Mouse (Mus musculus): ENCODE results near the gene Ddx39b. TPM values are rescaled to one million over a fixed set of nuclear protein-coding genes. Genes with fewer than 3 reads are reported as not detected.

Ddx39b gene
- polyA plus RNA-seq, 1 experiment, result 284 TPM

GRCm38 (mm10) chr17:35234903-35235302 lies 6.6 kb upstream of the Ddx39b start:
- peak in 1 of 2 experiments; percentile 40 for DNase-seq (ENCODE audit: low read depth in 1 of 2, low spot score in 2 of 2)

GRCm38 (mm10) chr17:35235614-35236389 lies 5.7 kb upstream of the Ddx39b start, which contains the start of gene Nfkbil1:
Gene Nfkbil1 (minus strand): TSS chr17:35235792.
- Histone ChIP-seq H3K27ac (ENCODE audit: insufficient read depth, low read length) (peak within 1 kb of the TSS; percentile 97), H3K4me3 (ENCODE audit: extremely low read depth, insufficient read depth, insufficient read length) (peak within 1 kb of the TSS; percentile 60), H3K4me1 (ENCODE audit: control insufficient read depth, insufficient read depth, insufficient read length) (peaks cover 17% of the 10 kb centered on the region), H3K36me3 (ENCODE audit: control insufficient read depth, insufficient read depth, low read length) (0 out of 2 replicates have a peak, but pooled peaks cover 2% of the 10 kb centered on the region), H3K27me3 (ENCODE audit: control insufficient read depth, insufficient read depth, low read length) (no peaks in the 10 kb centered on the region)
- under 1% methylated on average over 35 of the region's 35 CpGs for WGBS
- peak; percentile 88 to 91 for DNase-seq (ENCODE audit: low read depth in 1 of 2, low spot score in 2 of 2)
- TF ChIP-seq POLR2A (IDR thresholded peaks at IDR 0.05; ENCODE audit: low read depth, low read length) (no peak; the same call in none of the 2 replicates), CTCF (IDR thresholded peaks at IDR 0.05; ENCODE audit: extremely low read depth, insufficient read depth, insufficient read length, insufficient replicate concordance) (no peak)

More at GRCm38 (mm10) chr17:35234903-35235302, 6.6 kb upstream of the Ddx39b start:
- WGBS, result 7% methylated on average over 31 of the region's 31 CpGs
- Histone ChIP-seq H3K4me3 (ENCODE audit: extremely low read depth, insufficient read depth, insufficient read length) (peak overlapping the region; percentile 60), H3K27ac (ENCODE audit: insufficient read depth, low read length) (peak overlapping the region; percentile 97), H3K4me1 (ENCODE audit: control insufficient read depth, insufficient read depth, insufficient read length) (peaks cover 14% of the 10 kb centered on the region), H3K36me3 (ENCODE audit: control insufficient read depth, insufficient read depth, low read length) (0 out of 2 replicates have a peak, but pooled peaks cover 3% of the 10 kb centered on the region), H3K27me3 (ENCODE audit: control insufficient read depth, insufficient read depth, low read length) (no peaks in the 10 kb centered on the region)
- TF ChIP-seq CTCF (IDR thresholded peaks at IDR 0.05; ENCODE audit: extremely low read depth, insufficient read depth, insufficient read length, insufficient replicate concordance) (no peak), POLR2A (IDR thresholded peaks at IDR 0.05; ENCODE audit: low read depth, low read length) (peak; percentile 11)

- peak; percentile 85 to 98 for DNase-seq (ENCODE audit: low read depth in 1 of 2, low spot score in 2 of 2)
- no peaks in the 10 kb centered on the region for H3K27me3 ChIP-seq (ENCODE audit: control insufficient read depth, insufficient read depth, low read length)
- peak overlapping the region; percentile 60 for H3K4me3 ChIP-seq (ENCODE audit: extremely low read depth, insufficient read depth, insufficient read length)
- peak overlapping the region; percentile 97 for H3K27ac ChIP-seq (ENCODE audit: insufficient read depth, low read length)
- H3K4me1 ChIP-seq (ENCODE audit: control insufficient read depth, insufficient read depth, insufficient read length), result peaks cover 14% of the 10 kb centered on the region
- no peaks in the 10 kb centered on the region for H3K36me3 ChIP-seq (ENCODE audit: control insufficient read depth, insufficient read depth, low read length)
- WGBS, result 3% methylated on average over 18 of the region's 18 CpGs
- TF ChIP-seq POLR2A (IDR thresholded peaks at IDR 0.05; ENCODE audit: low read depth, low read length) (no peak), CTCF (IDR thresholded peaks at IDR 0.05; ENCODE audit: extremely low read depth, insufficient read depth, insufficient read length, insufficient replicate concordance) (peak; percentile 99)
Observed at GRCm38 (mm10) chr17:35236390-35236746, 5.2 kb upstream of the Ddx39b start.

GRCm38 (mm10) chr17:35236996-35237395 lies 4.5 kb upstream of the Ddx39b start:
- no peak for TF ChIP-seq POLR2A (IDR thresholded peaks at IDR 0.05; ENCODE audit: low read depth, low read length)
- no peak for TF ChIP-seq CTCF (IDR thresholded peaks at IDR 0.05; ENCODE audit: extremely low read depth, insufficient read depth, insufficient read length, insufficient replicate concordance)
- H3K27ac ChIP-seq (ENCODE audit: insufficient read depth, low read length), result no peak overlapping the region
- H3K27me3 ChIP-seq (ENCODE audit: control insufficient read depth, insufficient read depth, low read length), result no peaks in the 10 kb centered on the region
- no peaks in the 10 kb centered on the region for H3K36me3 ChIP-seq (ENCODE audit: control insufficient read depth, insufficient read depth, low read length)
- no peak for DNase-seq (ENCODE audit: low read depth in 1 of 2, low spot score in 2 of 2)
- no peak overlapping the region for H3K4me3 ChIP-seq (ENCODE audit: extremely low read depth, insufficient read depth, insufficient read length)
- WGBS, result 90% methylated on average over 9 of the region's 9 CpGs
- peaks cover 10% of the 10 kb centered on the region for H3K4me1 ChIP-seq (ENCODE audit: control insufficient read depth, insufficient read depth, insufficient read length)

- DNase-seq (ENCODE audit: low read depth in 1 of 2, low spot score in 2 of 2), result no peak
- no peak overlapping the region for H3K4me3 ChIP-seq (ENCODE audit: extremely low read depth, insufficient read depth, insufficient read length)
- 95% methylated on average over 12 of the region's 12 CpGs for WGBS
- H3K36me3 ChIP-seq (ENCODE audit: control insufficient read depth, insufficient read depth, low read length), result no peaks in the 10 kb centered on the region
- H3K27me3 ChIP-seq (ENCODE audit: control insufficient read depth, insufficient read depth, low read length), result no peaks in the 10 kb centered on the region
- H3K4me1 ChIP-seq (ENCODE audit: control insufficient read depth, insufficient read depth, insufficient read length), result peaks cover 10% of the 10 kb centered on the region
- no peak for TF ChIP-seq POLR2A (IDR thresholded peaks at IDR 0.05; ENCODE audit: low read depth, low read length)
- TF ChIP-seq CTCF (IDR thresholded peaks at IDR 0.05; ENCODE audit: extremely low read depth, insufficient read depth, insufficient read length, insufficient replicate concordance), result no peak
- H3K27ac ChIP-seq (ENCODE audit: insufficient read depth, low read length), result no peak overlapping the region
Observed at GRCm38 (mm10) chr17:35237504-35237903, 4.0 kb upstream of the Ddx39b start.

GRCm38 (mm10) chr17:35239700-35240099 lies 1.8 kb upstream of the Ddx39b start:
- H3K4me1 ChIP-seq (ENCODE audit: control insufficient read depth, insufficient read depth, insufficient read length), result peaks cover 11% of the 10 kb centered on the region
- H3K27me3 ChIP-seq (ENCODE audit: control insufficient read depth, insufficient read depth, low read length), result no peaks in the 10 kb centered on the region
- peaks cover 11% of the 10 kb centered on the region for H3K36me3 ChIP-seq (ENCODE audit: control insufficient read depth, insufficient read depth, low read length)
- TF ChIP-seq CTCF (IDR thresholded peaks at IDR 0.05; ENCODE audit: extremely low read depth, insufficient read depth, insufficient read length, insufficient replicate concordance) (no peak), POLR2A (IDR thresholded peaks at IDR 0.05; ENCODE audit: low read depth, low read length) (no peak)
- no peak overlapping the region for H3K27ac ChIP-seq (ENCODE audit: insufficient read depth, low read length)
- DNase-seq (ENCODE audit: low read depth in 1 of 2, low spot score in 2 of 2), result no peak
- 87% methylated on average over 5 of the region's 5 CpGs for WGBS
- no peak overlapping the region for H3K4me3 ChIP-seq (ENCODE audit: extremely low read depth, insufficient read depth, insufficient read length)

Measured in spleen, adult 2 months (tissue).